Mouse (Mus musculus): ENCODE data around the gene Gfpt2.
"Not testable (repeated sequence)": the region's sequence is repeated elsewhere in the genome, so short reads cannot be mapped to it uniquely, and the experiment has no call there.

Gfpt2 gene

DNA sequence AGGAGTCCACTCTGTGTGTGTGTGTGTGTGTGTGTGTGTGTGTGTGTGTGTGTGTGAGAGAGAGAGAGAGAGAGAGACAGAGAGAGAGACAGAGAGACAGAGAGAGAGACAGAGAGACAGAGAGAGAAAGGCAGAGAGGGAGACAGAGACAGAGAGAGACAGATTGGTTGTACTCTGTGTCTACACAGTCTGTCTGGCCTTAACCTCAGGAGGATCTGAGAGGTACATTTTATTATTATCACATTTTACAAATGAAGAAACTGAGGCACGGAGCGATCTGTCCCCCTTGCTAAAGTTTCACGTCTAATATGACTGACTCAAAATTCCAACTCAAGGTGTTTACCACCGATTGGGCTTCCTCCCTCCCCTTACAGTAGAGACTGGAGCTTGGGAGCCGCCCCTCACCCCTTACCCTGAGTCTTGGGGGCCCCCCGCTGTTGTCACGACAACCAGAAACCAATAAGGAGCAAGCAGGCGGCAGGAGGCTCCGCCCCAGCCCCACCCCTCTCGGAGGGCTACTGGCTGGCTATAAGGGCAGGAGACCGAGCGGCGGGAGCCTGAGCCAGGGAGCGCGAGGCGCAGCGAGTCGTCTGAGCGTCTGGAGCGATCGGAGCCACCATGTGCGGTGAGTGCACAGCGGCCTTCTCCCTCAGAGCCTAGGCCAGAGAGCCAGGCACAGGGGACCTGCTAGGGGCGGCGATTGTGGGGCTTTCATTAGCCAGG is at the start of gene Gfpt2:
Gene Gfpt2, plus strand, starts transcription at position 560 of the 723 bp plus-strand sequence.
- DNase-seq (ENCODE audit: low spot score), result peak; percentile 79

DNA sequence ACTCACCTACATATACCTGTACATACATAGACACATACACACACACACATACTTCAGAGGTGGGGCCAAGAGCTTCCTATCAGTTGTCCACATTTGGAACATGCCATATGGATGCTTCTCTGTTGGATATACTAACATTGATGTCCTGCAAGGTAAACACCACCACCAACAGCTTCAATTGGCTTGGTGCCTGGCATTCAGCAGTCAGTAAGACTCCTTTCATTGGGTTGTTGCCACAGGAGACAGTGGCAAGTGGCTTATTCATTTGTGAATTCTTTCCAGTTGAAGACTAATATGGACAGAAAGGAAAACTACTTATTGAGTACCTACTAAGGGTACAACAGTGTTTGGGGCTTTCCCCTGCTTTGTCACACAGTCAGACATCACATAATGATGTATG is 49.0 kb upstream of the Gfpt2 start:
- no peak for DNase-seq (ENCODE audit: low spot score)

DNA sequence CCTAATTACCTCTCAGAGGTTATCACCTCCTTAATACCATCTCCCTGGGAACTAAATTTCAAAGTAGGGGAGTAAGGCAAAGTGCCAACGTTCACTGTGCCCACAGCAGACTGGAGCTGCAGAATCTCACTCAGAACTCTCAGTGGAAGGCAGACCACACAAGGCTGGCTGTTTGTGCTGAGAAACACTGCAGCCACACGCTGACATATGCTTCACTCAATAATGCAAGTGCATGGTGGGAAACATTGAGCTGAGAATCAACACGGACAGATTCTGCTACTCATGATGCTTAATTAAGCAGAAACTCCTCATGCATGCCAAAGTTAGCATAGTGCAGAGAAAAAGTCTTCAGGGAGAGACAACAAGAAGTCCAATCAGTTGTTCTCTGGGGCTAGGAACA is 48.1 kb upstream of the Gfpt2 start:
- DNase-seq (ENCODE audit: low spot score), result no peak

GRCm38 (mm10) chr11:49746756-49747155 is 47.2 kb upstream of the Gfpt2 start:
- no peak for DNase-seq (ENCODE audit: low spot score)

GRCm38 (mm10) chr11:49754958-49755665 is 38.9 kb upstream of the Gfpt2 start:
- peak; percentile 20 for DNase-seq (ENCODE audit: low spot score)

DNA sequence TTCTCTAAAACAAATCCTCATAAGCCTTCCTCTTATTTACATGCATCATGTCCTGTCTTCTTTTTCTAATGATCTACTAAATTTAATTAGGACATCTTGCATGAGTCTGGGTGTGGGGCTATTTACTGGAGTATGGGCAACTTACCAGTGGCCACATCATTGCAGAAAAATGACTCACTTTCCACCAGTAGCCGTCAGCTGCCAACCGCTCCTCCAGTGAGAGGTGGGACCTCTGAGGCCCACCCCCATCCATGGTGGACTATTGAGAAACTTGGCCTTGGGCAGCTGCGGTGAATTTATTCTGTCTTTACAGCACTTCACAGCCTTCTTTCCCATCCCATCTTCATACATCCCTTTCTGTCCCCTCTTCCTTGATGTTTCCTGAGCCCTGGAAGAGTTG is 35.9 kb upstream of the Gfpt2 start:
- DNase-seq (ENCODE audit: low spot score), result no peak

DNA sequence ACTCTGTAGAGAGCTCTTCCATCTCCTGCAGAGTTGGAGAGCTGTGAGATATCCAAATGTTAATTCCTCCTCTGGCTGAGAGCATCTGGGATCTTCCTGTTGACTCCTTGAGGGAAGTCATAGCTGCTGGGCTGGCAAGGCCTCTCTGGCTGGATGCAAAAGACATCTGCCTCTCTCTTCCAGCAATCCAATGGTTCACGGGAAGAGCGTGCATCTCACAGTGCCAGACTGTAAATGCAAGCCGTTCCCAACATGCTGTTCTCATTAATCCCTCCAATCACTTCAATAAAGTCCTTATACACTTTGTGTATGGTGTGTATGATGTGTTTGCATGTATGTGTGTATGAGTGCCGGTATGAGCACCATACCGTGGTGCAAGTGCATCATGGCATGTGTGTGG is 32.8 kb upstream of the Gfpt2 start:
- no peak for DNase-seq (ENCODE audit: low spot score)

DNA sequence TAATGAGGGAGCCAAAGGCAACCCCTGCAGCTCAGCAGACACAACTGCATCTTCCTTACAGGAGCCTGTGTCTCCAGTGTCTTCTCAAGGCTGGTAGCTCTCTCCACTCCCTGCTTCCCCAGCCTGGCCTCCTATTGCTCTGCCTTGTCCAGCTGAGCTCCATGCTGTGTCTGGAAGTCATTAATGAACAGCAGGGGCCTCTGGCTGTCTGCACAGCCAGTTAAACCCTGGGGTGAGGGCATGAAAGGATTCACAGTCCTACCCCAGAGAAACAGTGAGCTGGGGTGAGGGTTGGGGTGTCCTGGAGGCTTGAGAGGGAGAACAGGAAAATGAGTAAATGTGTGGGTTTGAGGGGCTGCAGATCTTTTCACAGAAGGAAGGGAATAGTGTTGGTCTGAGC is 30.4 kb upstream of the Gfpt2 start:
- no peak for DNase-seq (ENCODE audit: low spot score)

- DNase-seq (ENCODE audit: low spot score), result no peak
Observed at GRCm38 (mm10) chr11:49764023-49764422, 30.0 kb upstream of the Gfpt2 start.

GRCm38 (mm10) chr11:49764639-49765299 is 29.2 kb upstream of the Gfpt2 start:
- DNase-seq (ENCODE audit: low spot score), result peak; percentile 19

GRCm38 (mm10) chr11:49765377-49766136 is 28.4 kb upstream of the Gfpt2 start:
- no peak for DNase-seq (ENCODE audit: low spot score)

- DNase-seq (ENCODE audit: low spot score), result no peak
Observed at GRCm38 (mm10) chr11:49766137-49766411, 27.9 kb upstream of the Gfpt2 start.

- DNase-seq (ENCODE audit: low spot score), result not testable (repeated sequence)
Observed at GRCm38 (mm10) chr11:49767497-49767896, 26.5 kb upstream of the Gfpt2 start.

GRCm38 (mm10) chr11:49768781-49769180 is 25.2 kb upstream of the Gfpt2 start:
- no peak for DNase-seq (ENCODE audit: low spot score)

DNA sequence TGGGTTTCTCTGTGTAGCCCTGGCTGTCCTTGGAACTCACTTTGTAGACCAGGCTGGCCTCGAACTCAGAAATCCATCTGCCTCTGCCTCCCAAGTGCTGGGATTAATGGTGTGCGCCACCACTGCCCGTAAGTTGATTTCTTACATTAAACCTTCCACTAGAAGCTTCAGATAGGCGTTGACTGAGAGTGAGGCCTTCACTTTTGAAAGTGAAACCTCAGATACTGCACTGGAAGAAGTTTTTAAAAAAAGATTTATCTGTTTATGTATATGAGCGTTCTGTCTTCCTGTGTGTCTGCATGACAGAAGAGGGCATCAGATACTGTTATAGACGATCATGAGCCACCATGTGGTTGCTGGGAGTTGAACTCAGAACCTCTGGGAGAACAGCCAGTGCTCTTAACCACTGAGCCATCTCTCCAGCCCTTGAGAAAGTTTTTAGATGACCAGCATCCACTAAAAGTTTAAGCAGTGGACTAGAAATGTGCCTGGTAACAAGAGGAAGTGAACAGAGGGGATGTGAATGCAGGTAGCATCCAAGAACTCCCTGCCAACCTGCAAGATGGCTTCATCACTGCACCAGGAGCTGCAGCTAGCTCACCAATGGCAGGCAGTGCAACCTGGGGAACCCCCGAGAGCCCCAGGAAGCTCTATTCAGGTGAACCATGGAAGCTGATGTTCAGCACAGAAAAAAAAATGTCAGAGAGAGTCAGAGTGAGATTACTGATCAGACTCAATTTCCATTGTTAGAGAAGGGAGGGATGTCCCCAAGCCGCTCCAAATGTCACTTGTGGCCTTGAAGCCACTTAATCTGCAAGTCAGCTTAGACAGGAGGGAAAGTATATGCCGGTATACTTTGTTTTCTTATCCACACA is 23.1 kb upstream of the Gfpt2 start:
- DNase-seq (ENCODE audit: low spot score), result no peak

DNA sequence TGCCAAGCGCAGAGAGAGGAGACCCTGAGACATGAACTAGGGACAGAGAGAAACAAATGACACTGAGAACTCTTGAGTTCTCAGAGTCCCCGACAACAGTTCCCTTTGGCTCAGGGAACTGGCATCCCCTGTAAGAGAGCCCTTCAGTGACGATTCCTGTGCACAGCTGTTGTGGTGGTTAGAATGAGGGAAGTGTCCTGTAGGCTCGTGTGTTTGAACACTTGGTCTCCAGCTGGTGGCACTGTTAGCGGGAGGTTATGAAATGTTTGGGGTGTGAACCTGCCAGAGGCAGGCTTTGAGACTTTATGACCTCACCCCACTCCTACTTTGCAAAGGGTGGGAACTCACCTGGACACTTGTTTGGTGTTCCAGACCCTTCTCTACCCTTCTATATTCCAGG is 21.7 kb upstream of the Gfpt2 start:
- no peak for DNase-seq (ENCODE audit: low spot score)

- DNase-seq (ENCODE audit: low spot score), result no peak
Observed at GRCm38 (mm10) chr11:49774894-49775293, 19.1 kb upstream of the Gfpt2 start.

GRCm38 (mm10) chr11:49778844-49779243 is 15.1 kb upstream of the Gfpt2 start:
- no peak for DNase-seq (ENCODE audit: low spot score)

DNA sequence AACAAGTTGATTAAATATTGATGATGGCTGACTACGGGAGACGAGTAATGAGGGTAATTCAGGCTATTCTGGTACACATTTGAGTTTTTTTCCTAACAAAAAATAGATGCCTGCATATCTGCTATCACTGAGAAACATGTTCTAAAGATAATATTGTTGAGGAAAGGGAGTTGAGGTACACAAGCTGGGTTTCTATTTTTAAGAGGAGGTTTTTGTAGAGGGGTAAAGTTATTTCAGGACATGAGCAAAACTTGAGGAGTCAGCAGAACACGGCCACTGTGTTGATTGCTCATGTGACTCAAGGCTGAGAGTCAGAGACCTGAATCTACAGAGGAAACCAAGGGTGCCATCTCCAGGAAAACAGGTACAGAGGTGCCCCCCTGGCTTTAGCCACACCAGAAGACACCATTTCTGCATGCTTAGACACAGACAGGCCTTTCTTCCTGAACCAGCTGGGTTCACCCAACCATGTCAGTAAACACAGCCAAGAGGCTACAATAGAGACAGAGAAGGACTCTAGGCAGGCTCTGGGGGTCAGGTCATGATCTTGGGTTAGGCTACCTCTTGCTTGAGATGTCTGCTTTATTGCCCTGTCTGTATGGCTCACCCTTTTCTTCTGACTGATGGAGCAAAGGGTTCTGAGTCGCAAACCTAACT is 13.7 kb upstream of the Gfpt2 start:
- no peak for DNase-seq (ENCODE audit: low spot score)

DNA sequence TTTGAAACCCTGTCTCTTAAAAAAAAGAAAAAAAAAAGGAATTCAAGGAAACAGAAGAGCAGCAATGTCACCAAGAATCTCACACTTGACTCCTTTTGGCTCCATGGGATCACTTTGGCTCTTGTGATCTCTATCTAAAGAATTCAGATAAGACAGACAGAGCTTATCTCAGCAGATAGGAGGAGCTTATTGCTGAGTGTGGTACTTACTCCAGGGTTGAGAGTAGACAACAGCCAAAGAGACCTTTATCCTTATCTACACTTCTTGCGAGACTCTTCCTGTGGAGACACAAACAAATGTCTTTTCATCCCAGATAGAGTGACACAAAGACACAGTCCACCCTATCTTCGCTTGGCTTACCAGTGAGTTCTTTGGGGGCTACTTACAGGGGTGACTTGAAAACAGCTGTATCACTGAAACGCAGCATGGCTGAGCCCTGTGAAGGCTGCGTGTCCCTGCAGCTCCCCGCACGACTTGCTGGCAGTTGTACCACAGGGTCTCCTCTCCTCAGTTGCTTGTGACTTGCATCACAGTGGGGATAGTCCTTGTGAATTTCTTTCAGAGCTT is 12.1 kb upstream of the Gfpt2 start:
- no peak for DNase-seq (ENCODE audit: low spot score)

DNA sequence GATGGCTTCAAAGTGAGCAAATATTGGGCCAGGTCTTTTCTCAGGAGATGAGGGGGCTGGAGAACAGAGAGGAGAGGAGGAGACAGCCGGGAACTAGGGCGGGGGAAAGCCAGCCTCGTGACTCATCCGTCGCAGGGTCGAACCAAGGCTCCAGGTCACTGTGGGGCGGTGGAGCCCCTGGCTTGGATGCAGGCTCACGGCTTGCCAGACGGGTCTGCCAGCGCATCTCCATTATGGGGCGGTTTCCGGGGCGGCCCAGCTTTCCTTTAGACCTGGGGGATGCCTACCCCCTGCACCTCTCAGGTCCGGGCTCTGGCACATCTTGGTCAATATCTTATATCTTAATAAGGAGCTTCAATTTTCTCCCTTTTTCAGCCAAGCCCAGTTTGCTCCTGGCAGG is 847 bp upstream of the Gfpt2 start:
- DNase-seq (ENCODE audit: low spot score), result peak; percentile 24
